Mouse (Mus musculus) lung, postnatal 14 days (tissue): Measurements from ENCODE around the gene Lztfl1.
"Not testable (repeated sequence)": the region's sequence is repeated elsewhere in the genome, so short reads cannot be mapped to it uniquely, and the experiment has no call there.

Experiments used
- DNase-seq: peaks from one replicate; pipeline ENCODE4 v3.0.0; 2021

Gene Lztfl1

DNA sequence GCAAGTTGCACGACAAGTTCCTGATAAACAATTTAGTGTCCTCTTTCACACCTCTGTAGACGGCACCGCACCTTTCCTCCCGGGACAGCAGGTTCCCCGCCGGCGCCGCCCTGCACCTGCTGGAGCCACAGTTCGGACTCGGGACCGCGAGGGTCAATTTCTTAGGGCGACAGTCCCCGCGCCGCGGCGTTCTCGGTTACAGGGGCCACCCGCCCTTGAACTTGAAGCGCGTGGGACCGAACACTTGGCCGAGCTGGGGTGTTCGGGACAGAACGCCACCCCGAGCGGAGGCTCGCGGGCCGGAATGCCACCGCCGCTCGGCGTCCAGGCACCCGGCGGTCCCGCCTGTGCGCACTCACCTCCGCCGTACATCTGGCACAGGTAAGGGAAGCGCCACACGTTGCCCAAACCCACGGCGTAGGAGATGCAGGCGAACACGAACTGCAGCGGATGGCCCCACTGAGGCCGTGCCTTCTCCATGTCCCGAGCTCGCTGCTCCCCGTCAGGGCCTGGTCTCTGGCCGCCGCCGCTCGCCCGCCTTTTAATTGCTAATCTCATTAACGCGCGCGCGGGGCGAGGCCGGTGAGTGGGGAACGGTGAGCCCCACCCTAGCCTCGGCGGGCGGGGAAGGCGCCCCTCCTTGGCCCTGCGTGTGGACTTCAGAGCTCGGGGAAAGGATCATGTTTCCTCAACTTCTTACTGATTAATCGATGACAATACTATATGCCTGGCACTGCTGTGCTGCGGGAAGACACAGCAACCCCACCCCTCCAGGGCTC lies 39.0 kb downstream of the Lztfl1 start, which contains the start of the genes Ccr9 and Slc6a20a:
TSS of gene Ccr9 (plus strand) at position 113 of the 779 bp plus-strand sequence.
TSS of gene Slc6a20a (minus strand) at position 559 of the 779 bp plus-strand sequence.
- peak; percentile 6 for DNase-seq

DNA sequence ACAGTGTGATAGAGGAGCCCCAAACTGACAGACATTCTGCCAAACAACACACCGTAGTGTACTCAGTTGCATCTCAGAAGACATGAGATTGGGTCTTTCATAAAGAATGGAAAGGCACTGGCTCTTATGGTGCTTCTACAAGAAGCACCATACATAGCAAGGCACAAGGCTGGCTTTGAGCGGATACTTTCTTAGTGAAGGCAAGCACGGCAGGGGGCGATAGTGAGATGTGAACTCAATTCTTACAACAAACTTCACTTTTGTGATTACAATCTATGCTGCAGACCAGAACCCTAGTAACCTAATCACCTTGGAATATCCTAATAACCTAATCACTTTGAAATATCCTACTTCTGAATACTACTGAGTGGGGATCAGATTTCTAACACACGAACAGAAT lies 51.9 kb downstream of the Lztfl1 start:
- peak; percentile 60 for DNase-seq

DNA sequence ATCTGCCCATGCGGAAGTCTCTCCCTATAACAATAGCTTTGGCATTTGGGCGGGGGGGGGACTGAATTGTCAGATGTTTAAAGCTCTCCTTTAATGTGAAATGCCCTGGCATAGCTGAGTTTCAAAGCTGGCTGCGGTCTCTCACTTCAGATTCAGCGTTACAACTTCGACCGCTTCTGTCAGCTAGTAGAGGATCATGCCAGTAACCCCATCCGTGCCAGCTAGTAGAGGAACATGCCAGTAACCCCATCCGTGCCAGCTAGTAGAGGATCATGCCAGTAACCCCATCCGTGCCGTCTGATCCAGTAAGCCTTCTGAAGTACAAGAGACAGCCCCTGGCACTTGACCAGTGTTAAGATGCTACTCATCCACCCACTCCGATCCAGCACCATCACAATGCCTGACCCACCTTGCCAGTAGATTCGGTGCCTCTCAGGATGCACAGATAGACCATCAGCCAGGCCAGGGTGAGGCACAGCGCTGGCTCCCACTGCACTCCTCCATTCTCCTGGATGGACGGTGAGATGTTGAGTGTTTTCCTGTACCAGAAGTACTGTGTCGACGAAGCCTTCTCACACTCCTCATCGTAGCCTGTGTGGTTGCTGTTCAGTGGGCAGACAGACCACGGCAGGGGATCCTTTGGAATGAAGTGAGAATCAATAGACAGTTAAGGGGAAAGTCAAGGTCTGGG lies 57.4 kb downstream of the Lztfl1 start:
- not testable (repeated sequence) for DNase-seq

DNA sequence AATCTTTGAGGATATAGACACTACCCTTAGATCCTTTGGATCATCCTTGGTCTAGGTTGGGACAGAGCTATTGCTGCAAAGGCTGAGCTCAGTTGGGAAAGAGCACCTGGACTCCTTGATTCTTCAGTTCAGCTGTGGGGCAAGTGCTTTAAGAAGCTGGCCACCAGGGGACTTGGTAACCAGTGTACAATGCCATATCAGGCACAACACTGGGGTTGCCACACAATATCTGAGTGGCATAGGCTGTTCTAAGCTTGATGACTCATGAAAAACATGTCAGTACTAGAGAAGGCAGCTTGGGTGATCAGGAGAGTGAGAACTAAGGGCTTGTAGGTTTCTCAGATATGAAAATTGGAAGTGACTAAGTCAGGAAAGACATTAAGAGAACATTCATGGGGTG lies 58.5 kb downstream of the Lztfl1 start:
- DNase-seq: no peak

DNA sequence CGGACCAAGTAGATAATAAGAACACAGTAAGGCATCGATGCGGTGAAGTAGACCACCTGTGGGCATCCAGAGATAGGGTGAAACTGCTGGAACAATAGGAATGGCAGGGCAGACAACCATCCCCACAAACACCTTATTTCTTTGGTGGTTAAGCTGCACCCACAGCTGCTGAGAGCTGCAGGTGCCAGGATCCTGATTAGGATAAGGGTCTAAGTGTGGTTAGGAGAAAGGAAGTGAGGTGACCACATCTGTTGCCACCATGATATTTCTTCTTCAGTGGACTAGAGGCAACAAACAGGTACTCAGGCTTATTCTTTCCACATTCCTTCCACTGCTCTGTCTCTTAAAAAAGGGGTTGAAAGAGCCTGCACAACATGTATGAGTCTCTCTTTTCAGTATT lies 60.0 kb downstream of the Lztfl1 start:
- no peak for DNase-seq

DNA sequence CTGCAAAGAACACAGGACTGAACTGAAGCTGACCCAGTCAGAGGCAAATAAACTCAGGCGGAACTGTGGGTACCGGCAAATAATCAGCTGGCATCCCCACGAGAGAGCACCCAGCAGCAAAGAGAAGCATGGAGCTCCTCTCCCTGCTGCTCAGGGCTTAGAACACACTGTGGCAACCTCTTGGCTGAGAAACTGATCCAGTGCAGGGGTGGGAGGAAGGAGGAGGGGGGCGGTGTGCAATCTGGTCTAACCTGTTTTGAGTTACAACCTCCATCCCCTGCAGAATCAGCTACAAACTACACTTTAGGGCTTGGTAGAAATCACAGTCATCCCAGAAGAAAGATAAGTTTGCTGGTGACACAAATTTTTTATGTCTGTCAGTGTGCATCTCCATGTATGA lies 66.1 kb downstream of the Lztfl1 start:
- DNase-seq: no peak

DNA sequence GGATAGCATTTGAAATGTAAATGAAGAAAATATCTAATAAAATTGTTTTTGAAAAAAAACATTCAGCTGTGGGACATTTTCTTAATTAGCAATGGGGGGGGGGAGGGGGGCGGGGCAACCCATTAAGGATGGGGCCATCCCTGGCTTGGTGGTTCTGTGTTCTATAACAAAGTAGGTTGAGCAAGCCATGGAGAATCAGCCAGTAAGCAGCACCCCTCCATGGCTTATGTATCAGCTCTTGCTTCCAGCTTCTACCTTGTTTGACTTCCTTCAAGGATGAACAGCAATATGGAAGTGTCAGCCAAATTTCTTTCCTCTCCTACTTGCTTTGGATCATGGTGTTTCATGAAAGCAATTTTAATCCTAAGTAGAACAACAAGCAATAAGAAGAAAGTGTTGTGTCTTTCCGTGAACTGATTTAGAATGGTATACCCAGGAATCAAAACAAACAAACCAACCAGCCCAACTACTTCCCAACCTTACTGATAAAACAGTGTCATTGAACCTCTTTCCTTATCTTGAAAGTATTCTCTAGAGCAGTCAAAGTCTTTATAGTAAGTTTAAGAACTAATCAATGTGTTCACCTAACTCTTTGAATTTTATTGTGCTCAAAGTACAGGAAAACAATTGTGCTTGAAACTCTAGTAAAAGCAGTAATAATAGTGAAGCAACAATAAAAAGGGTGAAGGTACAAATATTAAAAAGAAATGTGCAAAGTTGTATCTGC lies 67.5 kb downstream of the Lztfl1 start:
- no peak for DNase-seq
